Mouse (Mus musculus) lung, postnatal 10 days (tissue): ENCODE measurements at regions not wholly inside any gene's neighbourhood (a gene's known extent, or its start where the extent isn't known, plus 50 kb on each side); places are given as distances from the start of the nearest gene placed in this dataset.

Experiments
- DNase-seq: peaks from one replicate; pipeline ENCODE4 v3.0.0; 2021

DNA sequence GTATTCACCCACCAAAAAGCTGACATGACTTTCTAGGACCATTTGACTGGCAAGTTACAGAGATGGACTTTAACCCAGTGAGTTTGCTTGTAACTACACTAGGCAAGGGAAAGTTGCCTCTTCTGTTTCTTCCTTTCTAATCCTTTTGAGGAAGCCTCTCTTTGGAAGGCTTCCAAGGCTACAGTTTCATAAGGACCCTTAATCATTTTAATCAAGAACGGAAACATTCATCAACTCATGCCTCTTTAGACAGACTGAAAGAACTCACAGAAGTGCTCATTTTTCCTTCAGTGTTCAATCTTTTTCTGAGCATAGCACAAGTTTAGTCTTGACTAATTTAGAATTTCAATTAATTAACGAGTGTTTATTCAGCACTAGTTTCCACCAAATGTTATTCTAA lies 84.2 kb downstream of the Ddx1 start:
- DNase-seq, result no peak

DNA sequence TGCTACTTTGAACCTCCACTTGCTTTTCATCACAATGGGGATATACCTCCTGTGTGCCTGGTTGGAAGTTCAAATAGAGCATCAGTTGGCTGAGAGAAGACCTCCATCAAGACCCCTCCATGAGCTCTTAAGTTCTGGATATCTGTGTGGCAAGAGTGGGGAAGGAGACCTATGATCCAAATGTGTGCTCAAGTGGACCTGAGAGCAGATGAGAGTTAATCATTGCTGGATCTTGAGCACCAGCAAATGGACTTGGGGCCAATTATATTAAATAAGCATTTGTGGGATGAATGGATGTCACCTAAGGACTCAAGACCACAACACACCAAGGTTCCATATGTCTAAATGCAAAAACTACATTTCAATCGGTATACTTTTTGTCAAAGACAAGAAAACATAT lies 88.0 kb downstream of the Ddx1 start:
- no peak for DNase-seq

DNA sequence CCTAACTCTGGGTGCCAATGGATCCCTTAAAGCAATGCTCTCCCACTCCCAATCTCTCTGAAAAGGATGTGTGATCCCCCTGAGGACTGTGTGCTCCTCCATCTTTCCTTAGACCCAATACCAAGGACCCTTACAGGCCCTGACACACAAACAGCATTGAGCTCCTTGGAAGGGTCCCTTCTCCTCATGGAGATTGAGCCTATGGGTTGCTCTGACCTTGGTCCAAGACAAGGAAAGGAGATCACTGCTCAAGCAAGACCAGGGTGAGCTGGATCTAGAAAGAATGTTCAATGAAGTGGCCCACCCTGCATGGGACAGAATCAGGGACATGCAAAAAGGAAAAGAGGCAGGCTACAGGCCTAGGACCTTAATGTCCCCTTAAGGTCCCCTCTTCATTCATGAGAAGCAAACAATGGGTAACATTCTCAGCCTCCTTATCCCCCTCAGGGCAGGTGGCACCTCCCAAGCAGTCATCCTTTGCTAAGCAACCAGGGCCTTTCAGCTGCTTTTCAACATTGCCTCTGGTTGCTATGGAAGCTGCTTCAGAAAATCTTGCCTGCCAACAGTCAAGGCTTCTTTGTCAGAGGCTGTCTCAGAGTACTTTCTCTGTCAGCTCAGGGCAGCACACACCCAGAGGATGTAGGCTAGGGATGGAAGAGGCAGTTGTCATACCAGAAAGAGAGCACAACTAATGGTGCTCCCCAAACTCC lies 89.5 kb downstream of the Ddx1 start:
- DNase-seq, result no peak

DNA sequence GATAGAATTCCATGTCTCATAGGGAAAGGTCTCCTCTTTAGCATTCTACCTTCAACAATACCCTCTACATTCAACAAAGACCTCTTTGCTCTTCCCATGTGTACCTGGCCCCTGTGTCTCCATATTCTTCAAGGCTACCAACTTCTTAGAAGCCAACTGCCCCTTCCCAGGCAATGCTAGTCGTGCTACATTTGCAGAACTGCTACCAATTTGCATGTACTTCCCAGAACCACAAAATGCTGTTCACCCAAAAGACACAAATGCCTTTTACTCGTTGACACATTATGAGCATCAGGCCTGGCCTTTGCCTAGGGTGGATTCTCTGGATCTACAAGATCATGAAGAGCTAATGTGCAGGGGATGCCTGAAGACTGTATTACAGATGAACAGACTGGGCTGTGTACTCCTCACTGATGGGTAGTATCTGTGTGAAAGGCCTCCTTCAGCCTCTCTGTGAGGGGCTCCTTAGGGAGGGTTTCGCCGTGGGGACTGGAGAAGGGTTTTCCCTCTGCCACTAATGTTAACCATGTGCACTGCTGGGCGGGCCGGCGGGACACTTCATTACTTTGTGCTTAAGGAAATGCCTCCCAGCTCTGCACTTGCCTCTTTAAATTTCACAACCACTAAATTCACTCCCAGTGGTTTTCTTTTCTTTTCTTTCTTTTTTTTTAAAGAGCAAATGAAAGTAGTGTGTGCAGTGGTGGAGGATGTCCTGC lies 91.2 kb downstream of the Ddx1 start:
- no peak for DNase-seq

DNA sequence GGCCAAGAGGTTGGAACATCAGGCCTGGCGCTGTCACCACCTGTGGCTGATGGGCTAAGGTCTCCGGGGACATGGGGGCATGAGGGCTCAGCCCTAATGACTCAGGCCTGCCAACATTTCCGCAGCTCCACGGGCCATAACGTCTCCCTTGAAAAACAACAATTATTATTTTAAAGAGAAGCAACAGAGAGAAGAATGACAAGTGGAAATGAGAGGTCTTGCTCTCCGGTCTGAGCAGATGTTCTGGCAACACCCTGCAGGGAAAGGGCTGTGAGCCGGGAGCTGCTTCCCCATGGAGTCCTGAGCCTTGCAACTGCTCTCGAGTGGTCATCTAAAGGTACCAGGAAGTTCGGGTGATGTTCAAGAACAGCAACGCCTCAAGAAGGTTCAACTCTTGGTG lies 91.9 kb downstream of the Ddx1 start:
- peak; percentile 18 for DNase-seq

DNA sequence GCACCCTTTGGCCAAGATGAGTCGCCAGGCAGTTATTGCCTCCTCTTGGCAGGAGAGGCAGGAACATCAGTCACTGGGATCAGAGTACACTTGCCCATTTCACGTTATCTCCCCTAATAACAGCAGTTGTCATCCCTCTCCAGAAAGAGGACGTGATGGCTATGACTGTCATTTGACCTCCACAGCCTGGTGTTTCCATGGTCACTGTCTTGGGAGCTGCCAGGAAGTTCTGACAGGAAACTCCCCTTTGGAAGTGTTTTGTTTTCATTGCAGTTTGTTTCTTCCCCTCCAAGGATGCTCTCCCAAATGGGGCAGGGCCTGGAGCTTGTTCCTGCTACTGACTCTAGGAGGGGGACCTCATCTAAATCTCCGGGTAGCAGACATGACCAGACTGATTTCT lies 98.3 kb downstream of the Ddx1 start:
- DNase-seq, result peak; percentile 75

DNA sequence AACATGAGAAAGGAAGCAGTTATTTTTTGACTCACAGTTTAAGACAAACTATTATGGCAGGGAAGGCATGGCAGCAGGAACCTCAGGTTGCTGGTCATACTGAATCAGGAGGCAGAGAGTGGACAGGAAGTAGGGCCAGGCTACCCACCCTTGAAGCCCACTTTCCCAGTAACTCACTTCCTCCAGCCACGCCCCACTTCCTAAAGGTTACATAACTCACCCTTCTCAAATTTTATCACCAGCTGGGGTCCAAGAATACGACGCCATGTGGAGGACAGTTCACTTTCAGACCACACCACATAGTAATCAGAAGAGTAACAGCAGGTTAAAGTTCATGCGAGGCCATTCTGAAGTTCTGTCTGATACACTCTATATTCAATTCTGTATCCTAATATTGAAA lies 101.8 kb downstream of the Ddx1 start:
- no peak for DNase-seq

DNA sequence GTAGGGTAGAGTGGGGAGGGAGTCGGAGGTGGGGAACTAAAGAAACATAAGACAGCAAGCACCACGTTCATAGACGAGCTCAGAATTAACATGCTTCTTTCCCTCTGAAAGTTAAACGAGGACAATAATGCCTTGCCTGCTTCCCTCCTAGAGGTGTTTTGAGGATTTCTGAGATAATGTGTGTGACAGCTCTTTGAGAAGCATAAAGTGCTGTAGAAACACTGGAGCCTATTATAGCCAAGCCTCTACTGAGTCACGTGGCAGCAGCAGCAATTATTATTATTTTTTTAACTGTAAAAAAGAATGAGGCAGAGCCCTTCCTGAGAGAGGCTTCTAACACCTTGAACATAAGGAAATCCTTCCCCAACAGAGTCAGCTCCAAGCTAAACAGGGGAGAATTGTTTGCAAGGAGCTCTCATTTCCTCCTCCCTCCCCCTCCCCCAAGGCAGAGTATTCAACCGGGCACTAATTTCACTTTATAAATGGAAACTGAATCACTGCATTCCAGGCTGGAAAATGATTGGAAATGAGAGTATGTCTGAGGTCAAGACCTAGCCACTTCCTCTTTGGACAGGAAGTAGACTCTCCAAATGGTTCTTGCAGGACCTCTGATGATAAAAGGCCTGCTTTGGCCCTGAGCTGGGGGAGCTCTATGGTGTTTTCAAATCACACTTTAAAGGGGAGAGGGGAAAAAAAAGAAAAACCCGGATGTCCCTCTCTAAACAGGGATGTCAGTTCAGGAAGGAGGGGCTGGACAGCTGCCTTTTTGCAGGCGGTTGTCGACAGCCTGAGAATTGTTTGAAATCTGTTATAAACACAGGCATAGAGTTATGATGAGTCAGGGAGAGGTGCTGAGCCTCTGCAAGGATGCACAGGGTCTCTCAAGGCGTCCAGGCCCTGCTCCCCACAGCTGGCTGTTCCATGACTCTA lies 103.6 kb downstream of the Ddx1 start:
- peak; percentile 87 for DNase-seq

DNA sequence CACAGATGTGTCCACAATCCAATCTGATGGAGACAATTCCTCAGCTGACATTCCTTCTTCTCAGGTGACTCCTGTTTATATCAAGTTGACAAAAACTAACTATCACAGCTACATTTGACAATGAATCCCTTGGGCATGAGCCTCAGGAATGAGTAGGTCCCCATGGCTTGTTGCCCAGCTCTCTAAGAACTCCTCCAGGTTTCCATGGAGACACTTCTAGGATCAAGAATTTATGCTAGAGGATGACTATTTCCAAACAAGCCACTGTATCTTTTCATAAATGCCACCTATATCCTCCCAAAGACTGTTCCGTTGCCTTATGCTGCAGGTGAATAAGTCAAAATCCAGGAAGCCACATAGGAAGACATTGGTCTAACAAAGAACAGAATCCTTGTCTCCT lies 104.3 kb downstream of the Ddx1 start:
- no peak for DNase-seq

DNA sequence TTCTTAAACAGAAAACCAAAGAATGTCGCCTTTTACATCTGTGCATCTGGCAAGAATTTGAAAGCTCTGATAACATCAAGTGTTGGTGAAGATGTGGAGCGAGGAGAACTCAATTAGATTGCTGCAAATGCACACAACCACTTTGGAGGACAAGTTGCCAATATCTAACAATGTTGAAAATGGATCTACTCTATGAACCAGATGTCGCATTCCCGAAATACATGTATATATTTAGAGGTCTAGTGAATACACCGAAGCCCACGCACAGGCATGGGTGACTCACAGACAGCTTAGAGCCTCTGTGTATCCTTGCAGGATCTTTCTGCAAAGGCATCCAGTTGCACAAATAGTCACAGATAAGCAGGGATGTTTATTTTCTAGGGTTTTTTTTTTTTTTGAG lies 108.4 kb downstream of the Ddx1 start:
- DNase-seq, result no peak

DNA sequence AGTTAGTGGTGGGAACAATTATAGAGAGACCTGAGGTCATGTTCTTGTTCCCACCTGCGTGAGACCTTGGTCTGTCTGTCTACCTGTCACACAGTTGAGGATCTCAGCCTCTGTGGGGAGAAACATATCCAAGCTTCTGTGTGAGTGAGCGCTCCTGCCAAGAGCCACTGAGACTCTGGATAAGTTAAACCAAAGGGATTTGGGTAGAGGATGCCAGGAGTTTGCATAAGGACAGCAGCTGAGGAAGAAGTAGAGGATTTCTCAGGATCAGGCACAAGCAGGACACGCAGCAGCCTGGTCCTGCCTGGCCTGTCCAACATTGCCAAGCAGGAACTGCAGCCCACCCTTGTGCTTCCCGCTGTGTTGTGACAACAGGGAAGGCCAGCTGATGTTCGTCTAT lies 109.8 kb downstream of the Ddx1 start:
- peak; percentile 21 for DNase-seq

DNA sequence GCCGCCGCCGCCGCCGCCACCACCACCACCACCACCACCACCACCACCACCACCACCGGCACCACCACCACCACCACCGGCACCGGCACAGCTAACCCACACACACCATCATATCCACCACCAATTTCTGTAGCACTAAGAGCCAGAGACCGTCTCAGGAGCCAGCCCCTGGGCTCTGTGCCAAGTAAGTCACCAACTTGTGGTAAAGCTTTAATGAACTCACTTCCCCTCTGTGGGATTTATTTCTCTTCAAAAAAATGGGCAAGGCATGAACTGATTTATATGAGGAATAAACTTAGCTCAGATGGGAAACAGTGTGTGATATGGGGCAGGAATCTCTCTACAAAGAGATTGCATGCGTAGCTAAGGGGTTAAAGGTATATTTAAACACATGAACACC lies 114.8 kb downstream of the Ddx1 start:
- no peak for DNase-seq

DNA sequence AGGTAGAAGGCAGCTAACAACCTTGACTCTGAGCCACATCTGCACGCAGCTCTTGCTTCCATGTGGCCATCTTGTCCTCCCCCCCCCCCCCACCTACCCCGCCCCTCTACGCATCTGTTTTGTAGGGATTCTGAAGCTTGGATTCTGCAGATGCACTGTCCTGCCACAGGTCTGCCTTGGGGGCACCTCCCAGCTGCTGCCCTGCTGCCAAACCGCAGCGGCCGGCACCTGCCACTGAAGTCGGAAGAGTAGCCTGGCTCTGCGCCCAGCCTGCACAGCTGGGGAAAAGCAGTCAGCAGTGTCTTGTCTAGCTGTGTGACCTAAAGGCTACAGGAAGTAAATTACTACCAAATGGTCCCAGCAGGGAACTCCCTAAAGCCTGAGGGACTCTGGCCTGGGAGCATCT lies 119.3 kb downstream of the Ddx1 start:
- DNase-seq, result peak; percentile 76

DNA sequence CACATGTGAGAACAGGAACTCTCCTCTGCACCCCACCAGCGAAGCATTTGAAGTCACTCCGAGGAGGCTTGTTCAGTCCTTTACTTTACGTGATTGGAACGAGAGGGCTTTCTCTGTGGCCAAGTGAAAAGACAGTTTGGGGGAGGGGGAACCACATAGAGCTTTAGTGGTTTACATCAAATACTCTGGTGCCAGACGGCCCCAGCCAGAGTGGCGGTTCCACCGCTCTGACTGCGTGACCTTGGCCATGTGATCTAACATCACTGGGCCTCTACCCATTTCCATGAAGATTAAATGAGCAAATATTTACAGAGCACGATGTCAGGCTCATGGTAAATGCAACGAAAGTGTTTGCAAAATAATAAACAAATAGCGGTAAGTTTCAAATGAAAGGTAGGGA lies 121.6 kb downstream of the Ddx1 start:
- DNase-seq, result no peak

DNA sequence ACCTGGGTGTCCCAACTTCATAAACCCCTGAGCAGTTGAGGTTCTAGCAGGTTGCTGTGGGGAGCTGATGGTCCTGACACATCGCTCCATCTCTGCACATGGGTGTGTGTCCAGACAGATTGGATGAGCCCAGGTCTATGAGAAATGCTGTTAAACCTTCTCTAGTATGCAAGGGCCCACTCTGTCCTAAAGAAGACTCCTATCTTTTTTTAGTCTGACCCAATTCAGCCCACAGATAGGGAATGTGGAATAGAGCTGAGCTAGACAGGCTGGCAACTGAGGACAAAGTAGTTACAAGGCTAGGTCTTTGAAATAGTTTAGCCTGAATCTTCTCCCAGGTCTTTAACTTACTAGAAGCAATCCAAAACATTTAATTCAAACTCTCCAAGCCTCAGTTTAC lies 124.0 kb downstream of the Ddx1 start:
- no peak for DNase-seq

DNA sequence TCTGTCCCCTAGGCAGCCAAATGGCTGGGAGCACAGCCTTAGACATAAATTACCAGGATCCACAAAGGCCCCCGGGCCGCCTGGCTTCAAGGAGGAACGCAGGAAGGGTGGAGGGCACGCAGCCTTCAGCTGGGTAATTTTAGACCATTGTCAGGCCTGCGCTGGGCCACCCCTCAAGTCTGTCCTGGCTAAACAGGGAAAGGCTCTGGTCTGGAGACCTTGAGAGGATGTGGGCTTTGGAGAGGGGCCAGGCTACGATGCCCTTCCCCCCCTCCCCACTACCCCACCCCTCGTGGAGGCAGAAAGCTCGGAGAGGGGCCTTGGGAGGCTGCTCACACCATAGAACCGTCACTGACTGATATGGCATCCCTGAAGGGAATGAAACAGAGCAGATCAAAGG lies 126.7 kb downstream of the Ddx1 start:
- DNase-seq, result peak; percentile 59

DNA sequence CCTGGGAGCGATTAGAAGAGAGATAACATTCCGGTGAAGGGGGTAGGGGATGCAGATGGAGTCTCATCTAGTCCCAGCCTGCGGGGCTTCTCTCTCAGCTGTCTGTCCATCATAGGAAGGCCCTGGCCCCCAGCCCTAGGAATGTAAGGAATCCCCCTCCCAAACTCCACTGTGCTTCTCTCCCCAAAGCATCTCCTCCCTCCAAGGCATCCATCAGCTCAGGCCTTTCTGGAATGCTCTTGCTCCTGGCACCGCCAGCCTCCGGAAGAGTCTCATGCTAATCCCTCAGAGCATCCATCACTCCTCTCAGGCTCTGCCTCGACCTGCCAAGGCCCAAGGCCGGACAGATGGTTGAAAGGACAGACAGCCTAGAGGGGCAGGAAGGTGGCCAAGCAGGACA lies 128.4 kb downstream of the Ddx1 start:
- DNase-seq, result no peak

DNA sequence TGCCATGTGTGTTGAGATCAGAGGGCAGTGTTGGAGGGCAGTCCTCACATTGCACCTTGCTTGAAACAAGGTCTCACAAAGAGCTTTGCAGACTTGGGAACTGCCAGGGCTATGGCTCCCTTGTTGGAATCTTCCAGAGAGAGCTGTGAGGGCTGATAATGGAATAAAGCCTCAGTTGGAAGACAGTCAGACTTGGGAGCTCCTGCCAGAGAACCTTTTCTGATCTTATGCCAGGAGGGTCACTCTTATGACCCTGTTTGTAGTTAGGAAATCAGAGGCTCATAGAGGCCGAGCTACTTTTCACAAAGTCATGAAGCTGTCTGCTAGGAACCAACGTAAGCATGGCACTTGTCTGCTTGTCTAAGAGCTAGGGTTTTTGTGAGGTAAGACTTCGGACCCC lies 129.4 kb downstream of the Ddx1 start:
- peak; percentile 60 for DNase-seq

DNA sequence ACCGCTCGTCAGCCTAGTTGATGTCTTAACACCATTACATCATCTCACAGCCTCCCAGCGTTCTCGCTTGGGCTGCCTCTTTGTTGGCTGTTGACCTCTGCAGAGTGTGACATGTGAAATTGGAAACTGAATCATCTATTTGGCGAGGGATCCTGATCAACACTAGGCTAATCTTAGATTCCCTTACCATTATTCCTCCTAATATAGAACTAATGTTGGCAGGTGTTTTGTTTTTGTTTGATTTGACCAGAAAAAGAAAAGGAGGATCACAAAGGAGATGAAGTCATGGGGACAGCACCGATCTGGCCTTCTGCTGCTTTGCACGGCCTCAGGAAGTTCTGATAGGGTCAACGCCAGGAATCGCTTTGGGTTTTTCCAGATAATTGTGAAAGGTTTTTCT lies 131.0 kb downstream of the Ddx1 start:
- DNase-seq, result peak; percentile 33

DNA sequence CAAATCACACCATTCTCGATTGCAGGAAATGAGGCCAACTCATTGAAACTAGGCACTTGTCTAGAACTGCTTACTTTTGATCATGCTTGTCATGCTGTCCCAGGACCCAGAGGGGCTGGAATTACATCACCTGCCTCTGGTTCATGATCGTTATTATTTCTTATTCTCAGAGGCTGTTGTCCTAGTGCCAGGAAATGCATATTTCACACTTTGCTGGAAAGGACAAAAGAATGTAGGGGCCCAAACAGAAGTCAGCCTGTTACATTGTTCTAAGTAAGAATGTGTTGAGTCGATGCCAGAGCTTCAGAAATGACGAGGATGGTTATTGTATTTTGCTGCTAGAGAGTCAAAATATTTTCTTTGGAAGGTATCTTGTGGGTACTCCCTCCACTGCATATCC lies 134.7 kb downstream of the Ddx1 start:
- DNase-seq, result peak; percentile 41

DNA sequence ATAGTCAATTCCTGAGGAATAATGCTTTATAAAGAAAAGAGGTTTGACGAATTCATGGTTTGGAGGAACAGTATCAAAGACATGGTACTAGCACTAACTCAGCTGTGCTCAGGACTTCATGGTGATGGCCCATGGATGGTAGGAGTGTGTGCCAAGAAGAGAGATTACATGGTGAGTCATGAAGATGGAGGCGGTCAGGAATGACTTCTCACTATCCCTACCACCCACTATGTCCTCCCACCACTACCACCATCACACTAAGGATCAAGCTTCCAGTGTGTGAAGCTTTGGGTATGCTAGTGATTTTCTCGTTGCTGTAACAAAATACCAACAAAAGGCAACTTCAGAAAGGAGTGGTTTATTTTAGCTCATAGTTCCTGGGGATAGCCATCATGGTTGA lies 142.1 kb downstream of the Ddx1 start:
- no peak for DNase-seq

DNA sequence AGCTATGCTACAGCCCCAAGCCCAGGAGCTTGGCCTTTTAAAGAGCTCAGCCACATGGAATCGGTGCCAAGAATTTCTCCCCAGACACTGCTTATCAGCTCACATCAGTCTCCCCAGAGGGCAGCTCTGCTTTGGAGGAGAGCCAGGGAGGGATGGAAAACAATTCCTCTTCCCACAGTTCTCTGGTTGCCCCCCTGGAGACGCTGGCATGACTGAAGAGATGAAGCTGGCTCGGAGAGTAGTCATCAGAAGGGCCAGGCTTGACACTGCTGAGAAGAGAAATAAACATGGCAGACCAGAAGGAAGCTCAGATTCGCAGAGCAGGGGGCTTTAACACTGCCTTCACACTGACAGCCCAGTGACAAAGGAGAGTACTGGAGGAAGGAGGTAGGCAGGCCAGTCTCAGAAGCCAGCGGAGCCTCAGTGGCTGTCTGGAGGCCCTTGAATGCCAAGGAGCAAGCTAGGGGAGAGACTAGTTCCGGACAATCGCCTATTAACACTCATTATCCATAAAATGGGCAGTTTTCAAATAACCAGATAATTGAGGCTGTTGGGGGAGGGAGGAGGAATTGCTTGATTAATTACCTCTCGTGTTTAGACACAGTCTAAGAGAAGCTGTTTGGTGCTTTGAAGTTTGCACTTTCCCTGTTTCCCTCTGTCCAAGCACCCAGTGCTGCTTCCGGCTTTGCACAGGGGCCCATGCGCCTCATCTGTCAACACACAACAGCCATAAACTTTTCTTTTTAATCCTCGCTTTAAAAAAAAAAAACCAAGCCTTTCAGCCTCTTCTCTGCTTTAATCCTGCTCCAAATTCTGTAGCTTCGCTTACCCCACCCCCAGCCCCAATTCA lies 148.3 kb downstream of the Ddx1 start:
- DNase-seq, result peak; percentile 58
